Mouse (Mus musculus): ENCODE results near the gene Gm5136.

- no peak for TF ChIP-seq CTCF (conservative IDR thresholded peaks at IDR 0.05 in 1 of 2, IDR thresholded peaks at IDR 0.05 in 1 of 2; ENCODE audit: low read depth in 2 of 2, low read length in 2 of 2)
- no peak for TF ChIP-seq ZC3H11A (IDR thresholded peaks at IDR 0.05; ENCODE audit: low read depth, low read length)
- no peak for TF ChIP-seq MXI1 (IDR thresholded peaks at IDR 0.05; ENCODE audit: low read depth, low read length)
- no peak for TF ChIP-seq POLR2A (IDR thresholded peaks at IDR 0.05; ENCODE audit: low read depth, low read length)
- no peak for TF ChIP-seq USF2 (conservative IDR thresholded peaks at IDR 0.05; ENCODE audit: low read depth, low read length)
- no peak for TF ChIP-seq E2F4 (IDR thresholded peaks at IDR 0.05; ENCODE audit: insufficient replicate concordance, low read depth, low read length)
- TF ChIP-seq JUND (conservative IDR thresholded peaks at IDR 0.05; ENCODE audit: low read depth, low read length) = no peak
- TF ChIP-seq HCFC1 (IDR thresholded peaks at IDR 0.05; ENCODE audit: low read depth, low read length) = no peak
- TF ChIP-seq ELF1 (IDR thresholded peaks at IDR 0.05; ENCODE audit: low read depth, low read length) = no peak
Measured at GRCm38 (mm10) chr10:108743759-108744158, 43.8 kb upstream of the Gm5136 start.

Measured in CH12.LX (cell line).